Mouse (Mus musculus): ENCODE measurements around the gene Fmo1. TPM values are rescaled to one million over a fixed set of nuclear protein-coding genes. Genes with fewer than 3 reads are reported as not detected.

Fmo1 gene
- polyA plus RNA-seq, 1 experiment from 2014 or later, result 7.8 TPM

DNA sequence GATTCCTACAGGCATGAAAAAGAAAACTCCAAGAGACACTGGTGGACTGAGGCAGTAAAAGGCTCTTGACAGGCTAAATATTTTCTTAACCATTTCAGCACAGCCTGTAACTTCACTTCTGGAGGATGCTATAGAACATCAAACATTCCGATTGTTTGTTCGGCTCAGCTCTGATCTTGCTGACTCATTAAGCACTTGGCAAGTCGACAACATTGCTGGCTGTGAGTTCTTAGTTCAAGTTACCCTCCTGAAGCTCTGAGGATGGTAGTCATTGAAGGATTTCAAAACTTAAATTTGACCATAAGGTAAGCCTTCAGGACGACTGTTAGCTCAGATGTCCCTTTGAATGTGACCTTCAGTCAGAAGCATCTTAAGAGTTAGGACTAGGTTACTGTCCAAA, 986 bp upstream of the Fmo1 start:
- no peak for ATAC-seq (replicated peaks; ENCODE audit: insufficient number of reproducible peaks, low FRiP score, low TSS enrichment, low read depth)

DNA sequence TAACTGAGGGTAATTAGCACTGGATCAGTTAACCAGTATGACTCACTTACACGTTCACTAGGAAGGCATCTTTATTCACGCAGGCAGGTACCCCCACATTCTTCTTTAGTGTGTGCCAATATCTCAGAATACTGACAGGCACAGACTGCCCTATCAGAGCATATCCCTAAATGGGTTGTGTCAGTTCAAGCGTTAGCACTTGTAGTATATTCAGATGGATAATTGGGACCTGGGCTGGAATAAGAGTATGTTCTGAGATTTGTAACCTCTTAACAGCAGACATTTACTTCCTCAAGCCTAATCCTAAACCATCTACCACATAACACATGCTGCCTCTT, 948 bp downstream of the Fmo1 start:
- DNase-seq (ENCODE audit: low spot score) (no peak), ATAC-seq (replicated peaks; ENCODE audit: insufficient number of reproducible peaks, low FRiP score, low TSS enrichment, low read depth) (no peak)
- Histone ChIP-seq H3K4me3 (ENCODE audit: low read depth, low read length) (no peak overlapping the region), H3K4me1 (ENCODE audit: control insufficient read depth, insufficient read depth, low read length) (no peaks in the 10 kb centered on the region), H3K27me3 (ENCODE audit: control insufficient read depth, insufficient read depth, low read length) (no peaks in the 10 kb centered on the region), H3K9me3 (replicated peaks; ENCODE audit: control insufficient read depth, low read length) (no peaks in the 10 kb centered on the region), H3K36me3 (replicated peaks; ENCODE audit: control insufficient read depth, insufficient read depth, low read depth, low read length) (no peaks in the 10 kb centered on the region), H3K4me2 (ENCODE audit: low read depth, low read length) (no peak overlapping the region), H3K27ac (replicated peaks; ENCODE audit: low read depth, low read length) (no peak overlapping the region), H3K9ac (replicated peaks; ENCODE audit: low read length) (no peak overlapping the region)
- WGBS, result 63% methylated on average over 3 of the region's 3 CpGs

More for the DNA sequence above, 986 bp upstream of the Fmo1 start:
- Histone ChIP-seq H3K9me3 (replicated peaks; ENCODE audit: control insufficient read depth, low read length) (no peaks in the 10 kb centered on the region), H3K9ac (replicated peaks; ENCODE audit: low read length) (no peak overlapping the region), H3K36me3 (replicated peaks; ENCODE audit: control insufficient read depth, insufficient read depth, low read depth, low read length) (no peaks in the 10 kb centered on the region), H3K4me2 (ENCODE audit: low read depth, low read length) (no peak overlapping the region), H3K27me3 (ENCODE audit: control insufficient read depth, insufficient read depth, low read length) (no peaks in the 10 kb centered on the region), H3K27ac (replicated peaks; ENCODE audit: low read depth, low read length) (no peak overlapping the region), H3K4me3 (ENCODE audit: low read depth, low read length) (no peak overlapping the region), H3K4me1 (ENCODE audit: control insufficient read depth, insufficient read depth, low read length) (no peaks in the 10 kb centered on the region)
- no peak for DNase-seq (ENCODE audit: low spot score)
- 87% methylated on average over 4 of the region's 4 CpGs for WGBS

- no peak for DNase-seq (ENCODE audit: low spot score)
These were observed 1.5 kb downstream of the Fmo1 start for GRCm38 (mm10) chr1:162864816-162865492.

DNA sequence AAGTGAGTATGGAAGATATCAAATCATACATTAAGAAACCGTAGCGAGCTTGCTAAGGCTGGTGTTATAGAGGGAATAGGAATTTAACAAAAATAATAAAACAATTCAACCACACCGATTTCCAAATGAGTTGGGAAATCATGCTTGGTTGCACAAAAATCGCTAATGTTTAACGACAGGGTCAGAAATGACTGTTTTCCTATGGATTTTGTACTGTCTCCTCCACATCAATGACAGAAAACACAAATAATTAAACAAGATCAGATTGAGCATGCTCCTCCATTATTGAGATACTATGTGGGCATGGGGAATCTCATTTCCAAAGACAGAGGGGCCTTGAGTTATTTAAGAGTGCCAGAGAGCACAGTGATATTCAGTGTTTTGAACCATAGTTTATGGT, 2.1 kb downstream of the Fmo1 start:
- no peaks in the 10 kb centered on the region; the same call in 1 of the 2 replicates for H3K4me1 ChIP-seq (ENCODE audit: control insufficient read depth, insufficient read depth, low read length)
- H3K27ac ChIP-seq (replicated peaks; ENCODE audit: low read depth, low read length), result no peak overlapping the region
- no peak for ATAC-seq (replicated peaks; ENCODE audit: insufficient number of reproducible peaks, low FRiP score, low TSS enrichment, low read depth)
- 92% methylated on average over 5 of the region's 5 CpGs for WGBS
- H3K27me3 ChIP-seq (ENCODE audit: control insufficient read depth, insufficient read depth, low read length), result no peaks in the 10 kb centered on the region
- DNase-seq (ENCODE audit: low spot score), result no peak
- H3K36me3 ChIP-seq (replicated peaks; ENCODE audit: control insufficient read depth, insufficient read depth, low read depth, low read length), result no peaks in the 10 kb centered on the region
- H3K4me3 ChIP-seq (ENCODE audit: low read depth, low read length), result no peak overlapping the region
- H3K9ac ChIP-seq (replicated peaks; ENCODE audit: low read length), result no peak overlapping the region
- H3K9me3 ChIP-seq (replicated peaks; ENCODE audit: control insufficient read depth, low read length), result no peaks in the 10 kb centered on the region
- H3K4me2 ChIP-seq (ENCODE audit: low read depth, low read length), result no peak overlapping the region

More at GRCm38 (mm10) chr1:162864816-162865492, 1.5 kb downstream of the Fmo1 start:
- Histone ChIP-seq H3K9me3 (replicated peaks; ENCODE audit: control insufficient read depth, low read length) (no peaks in the 10 kb centered on the region), H3K9ac (replicated peaks; ENCODE audit: low read length) (no peak overlapping the region), H3K4me2 (ENCODE audit: low read depth, low read length) (no peak overlapping the region), H3K27me3 (ENCODE audit: control insufficient read depth, insufficient read depth, low read length) (no peaks in the 10 kb centered on the region), H3K4me3 (ENCODE audit: low read depth, low read length) (no peak overlapping the region), H3K27ac (replicated peaks; ENCODE audit: low read depth, low read length) (no peak overlapping the region), H3K36me3 (replicated peaks; ENCODE audit: control insufficient read depth, insufficient read depth, low read depth, low read length) (no peaks in the 10 kb centered on the region), H3K4me1 (ENCODE audit: control insufficient read depth, insufficient read depth, low read length) (no peaks in the 10 kb centered on the region)
- no peak for ATAC-seq (replicated peaks; ENCODE audit: insufficient number of reproducible peaks, low FRiP score, low TSS enrichment, low read depth)
- WGBS, result 83% methylated on average over 8 of the region's 8 CpGs

DNA sequence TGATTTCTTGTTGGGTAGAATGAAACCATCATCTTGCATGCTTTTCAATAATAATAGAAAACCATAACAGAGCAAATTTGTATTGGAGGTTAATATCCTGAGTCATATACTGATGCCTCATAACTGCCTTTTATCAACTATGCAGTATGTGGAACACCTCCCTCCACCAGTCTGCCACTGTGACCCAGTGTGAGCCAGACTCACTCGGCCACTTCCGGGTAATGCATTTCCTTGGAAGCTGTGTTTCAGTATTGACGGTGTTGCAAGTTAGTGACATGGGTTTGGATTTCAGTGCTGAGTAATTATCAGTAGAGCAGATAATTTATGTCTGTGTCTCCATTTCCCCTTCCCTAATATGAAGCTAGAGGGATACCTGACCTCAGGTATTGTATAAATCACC, 2.8 kb downstream of the Fmo1 start:
- Histone ChIP-seq H3K9me3 (replicated peaks; ENCODE audit: control insufficient read depth, low read length) (no peaks in the 10 kb centered on the region), H3K4me1 (ENCODE audit: control insufficient read depth, insufficient read depth, low read length) (no peaks in the 10 kb centered on the region; the same call in 1 of the 2 replicates), H3K27me3 (ENCODE audit: control insufficient read depth, insufficient read depth, low read length) (no peaks in the 10 kb centered on the region), H3K27ac (replicated peaks; ENCODE audit: low read depth, low read length) (no peak overlapping the region), H3K4me2 (ENCODE audit: low read depth, low read length) (no peak overlapping the region), H3K36me3 (replicated peaks; ENCODE audit: control insufficient read depth, insufficient read depth, low read depth, low read length) (no peaks in the 10 kb centered on the region), H3K9ac (replicated peaks; ENCODE audit: low read length) (no peak overlapping the region), H3K4me3 (ENCODE audit: low read depth, low read length) (no peak overlapping the region)
- no peak for DNase-seq (ENCODE audit: low spot score)
- ATAC-seq (replicated peaks; ENCODE audit: insufficient number of reproducible peaks, low FRiP score, low TSS enrichment, low read depth), result no peak
- 89% methylated on average over 3 of the region's 3 CpGs for WGBS

- Histone ChIP-seq H3K27me3 (ENCODE audit: control insufficient read depth, insufficient read depth, low read length) (no peaks in the 10 kb centered on the region), H3K36me3 (replicated peaks; ENCODE audit: control insufficient read depth, insufficient read depth, low read depth, low read length) (no peaks in the 10 kb centered on the region), H3K4me2 (ENCODE audit: low read depth, low read length) (no peak overlapping the region), H3K9me3 (replicated peaks; ENCODE audit: control insufficient read depth, low read length) (no peaks in the 10 kb centered on the region), H3K27ac (replicated peaks; ENCODE audit: low read depth, low read length) (no peak overlapping the region), H3K9ac (replicated peaks; ENCODE audit: low read length) (no peak overlapping the region), H3K4me3 (ENCODE audit: low read depth, low read length) (no peak overlapping the region), H3K4me1 (ENCODE audit: control insufficient read depth, insufficient read depth, low read length) (no peaks in the 10 kb centered on the region; the same call in 1 of the 2 replicates)
- ATAC-seq (replicated peaks; ENCODE audit: insufficient number of reproducible peaks, low FRiP score, low TSS enrichment, low read depth) (no peak), DNase-seq (ENCODE audit: low spot score) (no peak)
- 33% methylated on average over 1 of the region's 1 CpGs for WGBS
These were observed 4.1 kb downstream of the Fmo1 start for GRCm38 (mm10) chr1:162862328-162862727.

DNA sequence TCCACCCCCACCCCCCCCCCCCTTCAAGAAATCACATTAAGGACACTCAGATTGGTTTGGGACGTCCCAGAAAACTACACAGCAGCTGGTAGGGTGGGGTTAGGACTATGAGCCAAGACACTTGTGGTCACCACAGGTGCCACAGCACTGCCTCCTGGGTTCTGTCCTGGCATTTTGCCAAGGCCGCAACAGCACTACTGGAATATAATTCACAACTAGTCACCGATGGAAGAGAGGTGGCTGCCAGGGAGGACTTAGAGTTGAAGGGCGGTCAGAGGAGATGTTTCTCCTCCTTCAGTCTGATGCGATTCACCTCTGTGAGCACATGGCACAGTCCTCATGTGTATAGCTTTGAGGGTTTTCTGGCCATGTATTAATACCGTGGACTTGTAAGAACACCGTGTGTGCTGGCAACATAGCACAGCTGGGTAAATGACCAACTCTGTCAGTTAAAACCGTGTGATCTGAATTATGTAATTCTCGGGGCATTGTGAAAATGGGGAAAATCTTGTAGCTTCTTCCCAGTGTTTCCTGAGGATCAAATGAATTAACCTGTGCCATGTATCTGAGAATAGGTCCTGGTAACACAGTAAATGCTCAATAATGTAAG, 6.3 kb downstream of the Fmo1 start:
- DNase-seq (ENCODE audit: low spot score), result no peak
- Histone ChIP-seq H3K4me3 (ENCODE audit: low read depth, low read length) (no peak overlapping the region), H3K27me3 (ENCODE audit: control insufficient read depth, insufficient read depth, low read length) (no peaks in the 10 kb centered on the region), H3K9me3 (replicated peaks; ENCODE audit: control insufficient read depth, low read length) (no peaks in the 10 kb centered on the region), H3K4me1 (ENCODE audit: control insufficient read depth, insufficient read depth, low read length) (no peaks in the 10 kb centered on the region; the same call in 1 of the 2 replicates), H3K36me3 (replicated peaks; ENCODE audit: control insufficient read depth, insufficient read depth, low read depth, low read length) (no peaks in the 10 kb centered on the region), H3K27ac (replicated peaks; ENCODE audit: low read depth, low read length) (no peak overlapping the region), H3K4me2 (ENCODE audit: low read depth, low read length) (no peak overlapping the region), H3K9ac (replicated peaks; ENCODE audit: low read length) (no peak overlapping the region)
- WGBS, result 82% methylated on average over 9 of the region's 9 CpGs
- 0 out of 2 replicates have a peak, but pooled peaks have one; percentile 7 for ATAC-seq (replicated peaks; ENCODE audit: insufficient number of reproducible peaks, low FRiP score, low TSS enrichment, low read depth)

GRCm38 (mm10) chr1:162859545-162859976, 6.8 kb downstream of the Fmo1 start:
- H3K36me3 ChIP-seq (replicated peaks; ENCODE audit: control insufficient read depth, insufficient read depth, low read depth, low read length), result no peaks in the 10 kb centered on the region
- no peak overlapping the region for H3K9ac ChIP-seq (replicated peaks; ENCODE audit: low read length)
- no peak overlapping the region for H3K4me3 ChIP-seq (ENCODE audit: low read depth, low read length)
- no peaks in the 10 kb centered on the region for H3K27me3 ChIP-seq (ENCODE audit: control insufficient read depth, insufficient read depth, low read length)
- H3K4me2 ChIP-seq (ENCODE audit: low read depth, low read length), result no peak overlapping the region
- H3K27ac ChIP-seq (replicated peaks; ENCODE audit: low read depth, low read length), result no peak overlapping the region
- no peaks in the 10 kb centered on the region; the same call in 1 of the 2 replicates for H3K4me1 ChIP-seq (ENCODE audit: control insufficient read depth, insufficient read depth, low read length)
- DNase-seq (ENCODE audit: low spot score) (no peak), ATAC-seq (replicated peaks; ENCODE audit: insufficient number of reproducible peaks, low FRiP score, low TSS enrichment, low read depth) (0 out of 2 replicates have a peak, but pooled peaks have one; percentile 17)
- 37% methylated on average over 10 of the region's 10 CpGs for WGBS
- no peaks in the 10 kb centered on the region for H3K9me3 ChIP-seq (replicated peaks; ENCODE audit: control insufficient read depth, low read length)

All from embryonic facial prominence, embryonic 11.5 days (tissue).